Mouse (Mus musculus): ENCODE measurements around the gene Pnma3.
"Not testable (repeated sequence)": the region's sequence is repeated elsewhere in the genome, so short reads cannot be mapped to it uniquely, and the experiment has no call there.

The Pnma3 gene

DNA sequence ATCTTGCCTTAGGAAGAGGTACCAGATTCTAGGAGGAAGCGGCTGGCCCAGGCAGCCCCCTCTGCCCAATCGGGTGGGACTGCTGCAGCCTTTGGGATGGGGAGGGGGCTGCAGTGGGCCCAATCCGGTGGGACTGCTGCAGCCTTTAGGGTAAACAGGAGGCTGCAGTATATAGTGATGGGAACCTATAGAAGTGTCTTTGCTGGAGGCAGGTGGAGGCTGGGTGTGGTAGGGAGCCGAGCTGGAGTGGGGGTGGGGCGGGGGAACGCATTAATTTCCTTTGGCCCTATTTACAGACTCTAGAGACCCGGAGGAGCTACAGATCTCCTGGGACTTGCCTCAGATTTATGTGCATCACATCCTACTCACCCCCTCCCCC lies at the start of gene Pnma3:
Gene Pnma3 (plus strand): TSS at position 373 of the 379 bp plus-strand sequence.
- DNase-seq, result no peak

DNA sequence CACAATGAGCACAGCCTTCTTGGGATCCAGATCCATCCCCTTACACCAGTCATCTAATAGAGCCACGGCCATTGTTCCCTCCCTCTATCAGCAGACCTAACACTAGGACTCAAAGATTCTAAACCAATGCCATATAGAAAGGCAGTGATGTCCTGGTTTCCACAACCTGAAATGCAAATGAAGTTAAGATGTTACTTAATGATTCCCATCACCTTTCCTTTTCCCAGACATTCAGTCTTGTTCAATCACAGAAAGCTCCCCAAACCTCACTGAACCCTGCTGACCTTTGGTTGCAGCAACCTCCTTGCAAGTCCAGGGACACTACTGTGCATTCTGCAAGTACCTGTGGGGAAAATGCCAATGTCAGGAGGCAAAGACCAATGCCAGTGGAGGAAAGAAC lies 27.6 kb upstream of the Pnma3 start, which contains the start of gene Pnma5:
Gene Pnma5 (minus strand): TSS at position 101 of the 400 bp plus-strand sequence.
- DNase-seq, result no peak

- DNase-seq, result no peak
Measured at GRCm38 (mm10) chrX:73038831-73039230, 25.8 kb upstream of the Pnma3 start.

GRCm38 (mm10) chrX:73039666-73040065 lies 24.9 kb upstream of the Pnma3 start:
- DNase-seq, result no peak

DNA sequence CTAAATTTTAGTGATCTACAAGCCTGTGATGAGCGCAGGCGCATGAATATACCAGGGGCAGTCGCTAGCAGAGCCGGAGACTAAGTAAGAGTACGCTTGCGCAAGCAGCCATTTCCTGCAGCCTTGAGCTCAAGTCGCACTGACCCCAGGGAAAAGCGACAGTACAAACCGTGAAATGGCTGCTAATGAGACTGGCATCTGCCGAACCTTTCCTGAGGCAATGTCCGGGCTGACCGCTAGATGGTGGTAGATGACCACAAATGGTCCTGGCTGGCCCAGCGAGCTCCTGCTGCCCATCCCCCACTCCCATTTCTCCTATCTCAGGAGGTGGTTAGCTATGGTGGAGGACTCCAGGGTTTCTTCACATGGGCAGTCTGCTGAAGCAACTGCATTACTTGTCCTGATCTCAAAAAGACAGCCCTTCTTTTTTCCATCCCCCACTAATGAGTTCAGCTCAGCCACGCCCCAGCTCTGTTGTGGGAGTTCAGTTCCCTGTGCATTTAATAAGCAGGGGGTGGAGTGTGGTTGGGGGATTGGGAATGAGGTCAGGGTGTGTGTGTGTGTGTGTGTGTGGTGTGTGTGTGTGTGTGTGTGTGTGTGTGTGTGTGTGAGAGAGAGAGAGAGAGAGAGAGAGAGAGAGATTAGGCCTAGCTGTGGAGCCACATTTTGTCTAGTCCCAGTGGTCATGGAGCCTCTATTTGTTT lies 10.6 kb upstream of the Pnma3 start:
- peak; percentile 92 for DNase-seq

DNA sequence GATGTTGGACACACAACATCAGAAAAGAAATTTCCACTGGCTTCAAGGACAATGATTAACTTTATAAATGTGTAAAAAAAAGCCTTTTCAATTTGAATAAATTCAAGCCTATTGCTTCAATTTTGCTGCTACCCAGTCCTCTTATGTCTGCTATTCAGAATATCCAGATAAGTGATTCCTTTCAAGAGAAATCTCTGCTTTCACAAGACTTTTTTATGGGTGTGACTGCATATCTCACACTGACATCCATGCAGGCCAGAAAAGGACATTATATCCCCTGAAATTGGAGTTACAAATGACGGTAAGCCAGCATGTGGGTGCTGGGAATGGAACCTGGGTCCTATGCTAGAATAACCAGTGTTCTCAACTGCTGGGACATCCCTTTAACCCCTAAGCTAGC lies 3.1 kb upstream of the Pnma3 start:
- no peak for DNase-seq

DNA sequence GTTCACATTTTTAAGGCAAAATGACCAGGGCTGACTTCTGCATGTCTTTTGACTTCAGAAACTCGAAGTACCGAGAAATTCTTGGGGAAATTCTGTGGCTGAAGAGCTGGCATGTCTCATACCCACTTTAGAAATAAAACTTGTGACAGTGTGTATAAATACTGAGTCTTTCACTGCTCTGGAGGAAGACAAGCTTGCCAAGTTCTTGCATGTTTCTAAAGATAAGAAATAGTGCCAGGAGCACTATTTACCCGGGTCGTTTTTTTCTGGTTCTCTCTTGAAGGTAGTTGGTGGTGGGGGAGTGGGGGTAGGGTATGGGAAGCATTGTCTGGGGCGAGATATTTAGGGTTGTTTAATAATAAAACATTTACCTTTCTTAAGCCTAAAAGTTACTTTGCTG lies 2.3 kb upstream of the Pnma3 start:
- DNase-seq, result no peak

DNA sequence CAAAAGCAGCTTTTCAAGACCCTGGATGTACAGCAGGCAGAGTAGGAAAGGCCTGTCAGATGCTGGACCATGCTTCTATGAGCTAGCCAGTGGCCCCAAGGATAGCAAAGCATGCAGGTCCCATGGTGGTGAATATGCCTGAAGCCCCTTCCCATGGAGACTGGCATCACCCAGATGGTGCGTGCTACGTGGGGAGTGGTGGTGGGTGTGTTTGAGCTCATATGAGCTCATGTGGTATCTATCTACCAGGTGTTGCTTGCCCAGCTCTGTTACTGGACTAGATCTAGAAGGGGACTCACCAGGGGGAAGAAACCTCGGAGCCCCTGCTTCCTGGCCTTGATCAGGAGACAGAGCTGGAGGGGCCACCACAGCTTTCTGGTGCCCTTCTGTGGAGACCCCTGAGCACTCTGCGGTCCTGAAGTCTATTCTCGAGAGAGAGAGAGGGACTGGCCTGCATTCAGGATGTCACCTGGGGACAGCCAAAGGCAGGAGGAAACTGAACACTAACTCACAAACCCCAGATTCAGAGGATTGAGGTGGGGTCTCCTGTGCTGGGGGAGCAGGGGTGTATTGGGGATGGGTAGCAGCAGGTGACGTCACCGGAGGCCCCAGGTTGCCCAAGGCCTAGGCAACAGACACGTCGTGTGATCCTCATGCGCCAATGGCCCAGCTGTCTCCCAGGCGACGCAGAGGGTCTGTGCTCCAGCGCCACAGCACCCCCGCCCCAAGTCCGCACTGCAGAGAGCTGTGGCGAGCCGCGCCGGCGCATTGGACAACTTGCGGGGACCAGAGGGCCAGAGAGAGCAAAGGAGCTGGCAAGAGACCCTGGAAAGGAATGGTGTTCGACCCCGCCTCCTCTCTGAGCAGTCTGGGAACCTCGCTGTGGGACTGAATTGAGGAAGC lies 824 bp upstream of the Pnma3 start:
- peak; percentile 55 for DNase-seq

- DNase-seq, result peak; percentile 52
Measured at GRCm38 (mm10) chrX:73066765-73067312, 2.3 kb downstream of the Pnma3 start.

- not testable (repeated sequence) for DNase-seq
Measured at GRCm38 (mm10) chrX:73082267-73083055, 17.9 kb downstream of the Pnma3 start, which contains the start of gene Xlr4a. Xlr4a (minus strand) TSS chrX:73082478.

- DNase-seq, result peak; percentile 16
Measured at GRCm38 (mm10) chrX:73096941-73097508, 32.4 kb downstream of the Pnma3 start, which contains the start of gene Xlr3a. Xlr3a (minus strand) TSS chrX:73097095.

GRCm38 (mm10) chrX:73116747-73117146 lies 52.2 kb downstream of the Pnma3 start, which contains the start of gene Gm14685:
Gm14685 (plus strand) TSS chrX:73117047.
- DNase-seq, result not testable (repeated sequence)

Measured in cerebellum, adult 9-11 months (tissue).